Mouse (Mus musculus): Measurements from ENCODE around the gene Armh1.
"Not testable (repeated sequence)": the region's sequence is repeated elsewhere in the genome, so short reads cannot be mapped to it uniquely, and the experiment has no call there.

The Armh1 gene

GRCm38 (mm10) chr4:117221836-117222235, 30.1 kb downstream of the Armh1 start:
- DNase-seq (ENCODE audit: low read depth), result no peak

GRCm38 (mm10) chr4:117220741-117221515, 31.0 kb downstream of the Armh1 start:
- no peak for DNase-seq (ENCODE audit: low read depth)

- peak; percentile 47 for DNase-seq (ENCODE audit: low read depth)
These were observed 33.3 kb downstream of the Armh1 start for GRCm38 (mm10) chr4:117218517-117219219.

- no peak for DNase-seq (ENCODE audit: low read depth)
These were observed 34.9 kb downstream of the Armh1 start for GRCm38 (mm10) chr4:117217029-117217428.

- no peak for DNase-seq (ENCODE audit: low read depth)
These were observed 37.7 kb downstream of the Armh1 start for GRCm38 (mm10) chr4:117214250-117214649.

- DNase-seq (ENCODE audit: low read depth), result peak; percentile 81
These were observed 41.5 kb downstream of the Armh1 start for GRCm38 (mm10) chr4:117210147-117211074.

- DNase-seq (ENCODE audit: low read depth), result no peak
These were observed 42.3 kb downstream of the Armh1 start for GRCm38 (mm10) chr4:117209592-117209991.

- no peak for DNase-seq (ENCODE audit: low read depth)
These were observed 49.0 kb downstream of the Armh1 start for GRCm38 (mm10) chr4:117202992-117203354.

- peak; percentile 60 for DNase-seq (ENCODE audit: low read depth)
These were observed 49.6 kb downstream of the Armh1 start for GRCm38 (mm10) chr4:117202046-117202991.

- no peak for DNase-seq (ENCODE audit: low read depth)
These were observed 60.1 kb downstream of the Armh1 start for GRCm38 (mm10) chr4:117191804-117192203.

- DNase-seq (ENCODE audit: low read depth), result no peak
These were observed 61.3 kb downstream of the Armh1 start for GRCm38 (mm10) chr4:117190660-117191059.

GRCm38 (mm10) chr4:117189856-117190543, 61.9 kb downstream of the Armh1 start:
- peak; percentile 73 for DNase-seq (ENCODE audit: low read depth)

GRCm38 (mm10) chr4:117189382-117189855, 62.5 kb downstream of the Armh1 start:
- peak; percentile 89 for DNase-seq (ENCODE audit: low read depth)

GRCm38 (mm10) chr4:117188969-117189368, 63.0 kb downstream of the Armh1 start:
- DNase-seq (ENCODE audit: low read depth), result no peak

GRCm38 (mm10) chr4:117182759-117183096, 69.2 kb downstream of the Armh1 start:
- DNase-seq (ENCODE audit: low read depth), result not testable (repeated sequence)

- DNase-seq (ENCODE audit: low read depth), result peak; percentile 89
These were observed 69.8 kb downstream of the Armh1 start, which contains the start of gene Kif2c for GRCm38 (mm10) chr4:117181863-117182758. Kif2c (minus strand) TSS chr4:117182639.

GRCm38 (mm10) chr4:117169936-117170335, 82.0 kb downstream of the Armh1 start:
- no peak for DNase-seq (ENCODE audit: low read depth)

All from c-Kit-positive CD71-negative TER-119-negative erythroid progenitor cells, embryonic 14.5 days (primary cell).